Mouse (Mus musculus): Measurements from ENCODE around the gene Zfp385c. TPM values are rescaled to one million over a fixed set of nuclear protein-coding genes. Genes with fewer than 3 reads are reported as not detected.
"Not testable (repeated sequence)": the region's sequence is repeated elsewhere in the genome, so short reads cannot be mapped to it uniquely, and the experiment has no call there.

The Zfp385c gene
- polyA plus RNA-seq, 1 experiment from 2014 or later: 1.5 TPM

DNA sequence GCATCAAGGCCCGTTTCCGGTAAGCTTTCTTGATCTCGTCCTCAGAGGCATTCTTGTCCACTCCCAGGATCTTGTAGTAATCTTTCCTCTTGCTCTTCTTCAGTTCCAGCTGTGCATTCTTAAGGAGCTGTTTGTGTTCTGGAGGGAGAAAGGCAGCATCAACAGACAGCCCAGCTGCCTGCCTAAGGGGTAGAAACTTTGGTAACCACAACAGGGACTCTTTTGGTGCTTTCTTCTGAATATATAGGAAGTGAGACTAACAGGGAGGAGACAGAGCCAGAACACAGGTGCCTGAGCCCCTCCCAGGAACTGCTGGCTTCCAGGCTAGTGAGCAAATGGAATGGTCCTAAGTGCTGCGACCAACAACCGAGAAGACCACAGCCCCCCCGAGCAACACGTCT is 107.7 kb downstream of the Zfp385c start:
- Histone ChIP-seq H3K4me2 (replicated peaks) (no peak overlapping the region), H3K4me3 (no peak overlapping the region), H3K9me3 (no peaks in the 10 kb centered on the region), H3K27ac (no peak overlapping the region), H3K36me3 (peaks cover 99% of the 10 kb centered on the region), H3K4me1 (no peaks in the 10 kb centered on the region), H3K27me3 (no peaks in the 10 kb centered on the region), H3K9ac (no peak overlapping the region)
- WGBS: 89% methylated on average over 7 of the region's 7 CpGs
- no peak for ATAC-seq (ENCODE audit: insufficient number of reproducible peaks, insufficient read depth, low FRiP score, low TSS enrichment)

DNA sequence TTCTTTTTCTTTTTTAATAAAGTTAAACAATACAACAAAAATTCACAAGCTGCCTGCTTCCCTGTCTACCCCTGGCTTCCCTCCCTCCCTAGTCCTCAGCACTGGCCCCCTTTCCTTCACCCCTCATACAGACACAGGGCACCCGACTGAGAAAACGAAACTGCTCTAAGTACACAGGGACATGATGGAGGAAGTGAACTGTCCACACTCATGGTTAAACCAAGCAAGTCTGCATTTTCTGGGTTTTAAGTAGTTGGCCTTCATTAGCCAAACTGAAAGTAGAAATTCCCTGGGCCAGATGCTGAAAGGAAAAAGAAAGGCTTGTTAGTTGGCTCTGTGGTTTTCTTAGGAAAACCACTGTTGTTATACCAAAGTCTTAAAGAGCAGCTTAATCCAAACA is 109.4 kb downstream of the Zfp385c start:
- Histone ChIP-seq H3K36me3 (peaks cover 98% of the 10 kb centered on the region), H3K9ac (no peak overlapping the region), H3K27me3 (no peaks in the 10 kb centered on the region), H3K4me1 (no peaks in the 10 kb centered on the region), H3K4me2 (replicated peaks) (no peak overlapping the region), H3K9me3 (no peaks in the 10 kb centered on the region), H3K4me3 (no peak overlapping the region), H3K27ac (no peak overlapping the region)
- WGBS: 91% methylated on average over 2 of the region's 2 CpGs
- ATAC-seq (ENCODE audit: insufficient number of reproducible peaks, insufficient read depth, low FRiP score, low TSS enrichment): no peak

DNA sequence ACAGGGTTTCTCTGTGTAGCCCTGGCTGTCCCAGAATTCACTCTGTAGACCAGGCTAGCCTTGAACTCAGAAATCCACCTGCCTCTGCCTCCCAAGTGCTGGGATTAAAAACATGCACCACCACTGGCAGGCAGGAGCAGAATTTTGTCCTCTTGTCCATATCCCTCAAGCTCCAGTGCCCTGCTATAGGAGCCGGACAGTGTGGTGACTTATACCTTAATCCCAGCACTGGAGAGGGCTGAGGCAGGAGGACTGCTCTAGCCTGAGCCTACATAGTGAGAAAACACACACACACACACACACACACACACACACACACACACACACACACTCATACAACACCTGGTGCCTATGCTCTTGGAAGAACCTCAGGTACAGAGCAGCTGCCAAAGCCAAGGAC is 109.8 kb downstream of the Zfp385c start:
- not testable (repeated sequence) for ATAC-seq (ENCODE audit: insufficient number of reproducible peaks, insufficient read depth, low FRiP score, low TSS enrichment); H3K4me3 ChIP-seq; H3K27me3 ChIP-seq; H3K4me1 ChIP-seq; H3K4me2 ChIP-seq (replicated peaks); H3K9ac ChIP-seq; H3K27ac ChIP-seq; H3K9me3 ChIP-seq
- WGBS: 100% methylated on average over 1 of the region's 1 CpGs
- H3K36me3 ChIP-seq: peaks cover 95% of the 10 kb centered on the region

DNA sequence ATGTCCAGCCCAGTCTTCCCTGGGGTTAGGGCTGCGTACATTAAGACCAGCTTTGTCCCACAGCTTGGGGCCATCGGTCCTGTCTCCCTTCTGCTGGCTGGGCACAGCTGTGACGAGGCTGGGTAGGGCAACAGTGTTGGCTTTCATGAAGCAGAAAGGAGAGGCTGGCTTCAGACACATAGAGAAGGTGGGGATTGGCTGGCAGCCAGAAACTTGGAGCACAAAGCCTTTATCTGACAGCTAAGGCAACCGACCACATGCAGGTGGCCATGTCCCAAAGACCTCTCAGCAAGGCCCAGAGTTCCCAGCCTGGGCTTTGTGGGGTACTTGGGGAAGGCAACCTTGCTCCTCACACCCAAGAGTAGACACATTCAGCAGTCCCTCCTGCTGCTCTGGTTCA is 110.5 kb downstream of the Zfp385c start:
- ATAC-seq (ENCODE audit: insufficient number of reproducible peaks, insufficient read depth, low FRiP score, low TSS enrichment): no peak
- Histone ChIP-seq H3K27me3 (no peaks in the 10 kb centered on the region), H3K27ac (no peak overlapping the region), H3K4me1 (peaks cover 1% of the 10 kb centered on the region; the same call in 1 of the 2 replicates), H3K9me3 (no peaks in the 10 kb centered on the region), H3K4me3 (no peak overlapping the region), H3K36me3 (peaks cover 88% of the 10 kb centered on the region), H3K4me2 (replicated peaks) (no peak overlapping the region), H3K9ac (no peak overlapping the region)
- WGBS: 80% methylated on average over 4 of the region's 4 CpGs

DNA sequence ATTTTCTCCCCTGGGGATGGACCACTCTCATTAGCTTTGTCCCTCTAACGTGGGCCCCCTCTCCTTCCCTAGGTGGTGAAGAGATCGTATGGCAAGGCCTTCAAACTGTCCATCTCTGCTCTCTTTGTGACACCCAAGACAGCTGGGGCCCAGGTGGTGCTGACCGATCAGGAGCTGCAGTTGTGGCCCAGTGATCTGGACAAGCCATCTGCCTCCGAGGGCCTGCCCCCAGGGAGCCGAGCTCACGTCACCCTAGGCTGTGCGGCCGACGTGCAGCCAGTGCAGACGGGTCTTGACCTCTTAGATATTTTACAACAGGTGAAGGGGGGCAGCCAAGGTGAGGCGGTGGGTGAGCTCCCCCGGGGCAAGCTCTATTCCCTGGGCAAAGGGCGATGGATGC is 112.0 kb downstream of the Zfp385c start:
- peaks cover 73% of the 10 kb centered on the region for H3K36me3 ChIP-seq
- no peaks in the 10 kb centered on the region for H3K9me3 ChIP-seq
- WGBS: 87% methylated on average over 13 of the region's 13 CpGs
- no peak overlapping the region for H3K4me2 ChIP-seq (replicated peaks)
- H3K9ac ChIP-seq: no peak overlapping the region
- H3K27ac ChIP-seq: no peak overlapping the region
- H3K4me3 ChIP-seq: no peak overlapping the region
- H3K27me3 ChIP-seq: no peaks in the 10 kb centered on the region; the same call in 1 of the 2 replicates
- no peak for ATAC-seq (ENCODE audit: insufficient number of reproducible peaks, insufficient read depth, low FRiP score, low TSS enrichment)
- H3K4me1 ChIP-seq: peaks cover 15% of the 10 kb centered on the region

DNA sequence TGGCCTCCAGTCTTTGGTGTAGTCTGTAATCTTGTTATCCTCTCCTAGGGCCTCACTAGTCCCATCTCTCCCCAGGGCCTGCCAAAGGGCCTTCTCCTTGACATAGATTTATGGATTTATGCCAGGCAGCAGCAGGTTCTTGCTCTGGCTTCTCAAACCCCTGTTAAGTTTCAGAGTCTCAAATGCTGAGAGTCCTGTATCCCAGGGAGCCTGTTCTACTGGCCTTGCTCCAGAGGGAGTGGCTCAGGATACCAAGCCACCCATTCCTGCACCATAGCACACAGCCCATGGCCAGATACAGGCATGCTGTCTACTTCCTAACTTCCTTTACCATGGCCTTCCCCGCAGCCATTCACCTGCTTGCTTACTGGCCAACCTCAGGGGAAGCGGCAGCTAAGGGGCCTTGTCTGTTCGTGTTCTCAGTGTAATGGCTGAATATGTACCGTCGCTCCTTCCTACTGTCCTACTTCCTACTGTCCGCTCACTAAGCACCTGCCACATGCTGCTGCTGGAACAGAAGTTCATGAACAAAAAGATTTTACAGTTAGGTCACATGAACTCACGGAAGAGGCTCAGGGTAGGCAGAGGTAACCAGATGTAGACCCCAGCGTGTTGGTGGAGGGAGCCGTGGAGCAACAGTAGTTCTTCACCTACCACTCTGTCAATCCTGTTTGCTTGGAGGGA is 113.0 kb downstream of the Zfp385c start:
- Histone ChIP-seq H3K4me3 (no peak overlapping the region), H3K9ac (no peak overlapping the region), H3K27me3 (no peaks in the 10 kb centered on the region; the same call in 1 of the 2 replicates), H3K4me2 (replicated peaks) (no peak overlapping the region), H3K4me1 (peaks cover 17% of the 10 kb centered on the region), H3K36me3 (peaks cover 63% of the 10 kb centered on the region), H3K27ac (no peak overlapping the region), H3K9me3 (no peaks in the 10 kb centered on the region)
- 95% methylated on average over 9 of the region's 9 CpGs for WGBS
- no peak for ATAC-seq (ENCODE audit: insufficient number of reproducible peaks, insufficient read depth, low FRiP score, low TSS enrichment)

DNA sequence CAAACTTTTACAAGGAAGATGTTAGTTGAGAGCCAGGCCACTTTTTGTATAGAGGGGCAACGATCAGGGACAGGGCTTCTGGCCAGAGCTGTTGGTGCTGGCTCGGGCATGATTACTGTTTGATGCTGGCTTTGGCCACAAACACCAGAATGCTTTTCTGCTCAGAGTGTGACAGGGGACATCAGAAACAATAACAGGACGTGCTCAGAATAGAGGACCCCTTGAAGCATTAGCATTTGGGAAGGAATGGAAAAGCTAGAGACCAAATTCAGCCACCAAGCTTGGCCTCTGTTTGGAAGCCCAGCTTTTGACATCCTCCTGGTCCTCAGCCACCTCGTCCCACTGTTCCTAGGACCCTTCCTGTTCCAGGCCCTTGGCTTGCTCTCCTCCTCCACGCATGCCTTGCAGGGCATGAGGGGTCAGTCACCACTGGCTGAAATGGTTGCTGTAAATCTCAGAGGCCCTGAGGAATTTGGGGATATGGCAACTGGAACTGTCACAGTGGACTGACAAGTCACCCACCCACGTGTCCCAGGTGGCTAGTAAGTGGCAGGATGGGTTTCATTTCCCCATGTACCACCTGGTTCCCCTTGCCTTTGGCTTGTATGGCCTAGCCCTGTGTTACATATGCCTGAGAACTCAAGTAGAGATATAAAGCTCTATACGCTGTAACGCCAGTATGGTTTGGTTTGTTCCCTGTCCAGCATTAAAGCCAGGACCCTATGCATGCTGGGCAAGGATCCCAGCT is 114.2 kb downstream of the Zfp385c start:
- ATAC-seq (ENCODE audit: insufficient number of reproducible peaks, insufficient read depth, low FRiP score, low TSS enrichment): no peak
- Histone ChIP-seq H3K27ac (no peak overlapping the region), H3K36me3 (peaks cover 51% of the 10 kb centered on the region), H3K4me1 (peaks cover 17% of the 10 kb centered on the region), H3K4me2 (replicated peaks) (no peak overlapping the region), H3K9ac (no peak overlapping the region), H3K27me3 (no peaks in the 10 kb centered on the region; the same call in 1 of the 2 replicates), H3K9me3 (no peaks in the 10 kb centered on the region), H3K4me3 (no peak overlapping the region)
- 81% methylated on average over 8 of the region's 8 CpGs for WGBS

Other genes starting within 250 kb of the Zfp385c start
- 12.7 and 13.4 TPM in 2 replicates for gene Klhl11, start 219.7 kb downstream of the Zfp385c start, polyA plus RNA-seq (2016; fragmentation: Nextera tagmentation; extraction: Ambion mirVana)
- 201 and 203 TPM in 2 replicates for gene Acly, start 164.5 kb downstream of the Zfp385c start, polyA plus RNA-seq (2016; fragmentation: Nextera tagmentation; extraction: Ambion mirVana)
- 0.73 and 1.8 TPM in 2 replicates for gene Ttc25, start 146.8 kb downstream of the Zfp385c start, polyA plus RNA-seq (2016; fragmentation: Nextera tagmentation; extraction: Ambion mirVana)
- gene Cnp, start 117.6 kb downstream of the Zfp385c start, polyA plus RNA-seq (2016; fragmentation: Nextera tagmentation; extraction: Ambion mirVana): 36.2 and 37.2 TPM in 2 replicates
- 80.6 and 83.7 TPM in 2 replicates for gene Nkiras2, start 73.2 kb downstream of the Zfp385c start, polyA plus RNA-seq (2016; fragmentation: Nextera tagmentation; extraction: Ambion mirVana)
- gene Dnajc7, start 72.3 kb downstream of the Zfp385c start, polyA plus RNA-seq (2016; fragmentation: Nextera tagmentation; extraction: Ambion mirVana): 280 and 292 TPM in 2 replicates
- 2.6 and 3.3 TPM in 2 replicates for gene Dhx58, start 11.8 kb upstream of the Zfp385c start, polyA plus RNA-seq (2016; fragmentation: Nextera tagmentation; extraction: Ambion mirVana)
- 71.2 and 72.4 TPM in 2 replicates for gene Kat2a, start 20.0 kb upstream of the Zfp385c start, polyA plus RNA-seq (2016; fragmentation: Nextera tagmentation; extraction: Ambion mirVana)
- gene Hspb9, start 21.4 kb upstream of the Zfp385c start, polyA plus RNA-seq (2016; fragmentation: Nextera tagmentation; extraction: Ambion mirVana): 0.33 TPM in 1 of 2 replicates, not detected in the other
- 18.9 and 26.1 TPM in 2 replicates for gene Rab5c, start 45.8 kb upstream of the Zfp385c start, polyA plus RNA-seq (2016; fragmentation: Nextera tagmentation; extraction: Ambion mirVana)
- 0.46 and 0.55 TPM in 2 replicates for gene Kcnh4, start 67.5 kb upstream of the Zfp385c start, polyA plus RNA-seq (2016; fragmentation: Nextera tagmentation; extraction: Ambion mirVana)
- not detected in 2 replicates for gene Hcrt, start 70.5 kb upstream of the Zfp385c start, polyA plus RNA-seq (2016; fragmentation: Nextera tagmentation; extraction: Ambion mirVana)
- gene Ghdc, start 78.5 kb upstream of the Zfp385c start, polyA plus RNA-seq (2016; fragmentation: Nextera tagmentation; extraction: Ambion mirVana): 5.9 and 6.3 TPM in 2 replicates
- gene Stat5b, start 158.3 kb upstream of the Zfp385c start, polyA plus RNA-seq (2016; fragmentation: Nextera tagmentation; extraction: Ambion mirVana): 22.7 TPM in 2 replicates
- 4.4 and 5.5 TPM in 2 replicates for gene Stat5a, start 166.9 kb upstream of the Zfp385c start, polyA plus RNA-seq (2016; fragmentation: Nextera tagmentation; extraction: Ambion mirVana)
- gene Stat3, start 247.1 kb upstream of the Zfp385c start, polyA plus RNA-seq (2016; fragmentation: Nextera tagmentation; extraction: Ambion mirVana): 38.4 and 39.4 TPM in 2 replicates